Mouse (Mus musculus) embryonic fibroblast, embryonic 13.5 days (primary cell): Measurements from ENCODE around the gene Unc13a.
"Not testable (repeated sequence)": the region's sequence is repeated elsewhere in the genome, so short reads cannot be mapped to it uniquely, and the experiment has no call there.

Experiments
- CTCF ChIP-seq: IDR thresholded peaks from 2 replicates; pipeline ENCODE4 v1.5.1; 2011; ENCODE audit warnings: mild to moderate bottlenecking, control low read depth, low read length, moderate library complexity, borderline replicate concordance; ENCODE audit not compliant: insufficient read depth
- POLR2A ChIP-seq: IDR thresholded peaks from 2 replicates; pipeline ENCODE4 v1.6.1; 2011; ENCODE audit warnings: low read depth, mild to moderate bottlenecking, control low read depth, low read length, moderate library complexity

GRCm38 (mm10) chr8:71703400-71703799 lies 31.8 kb upstream of the Unc13a start:
- not testable (repeated sequence) for TF ChIP-seq CTCF, POLR2A
